Mouse (Mus musculus) heart, postnatal 0 days (tissue): ENCODE results near the gene Qk. TPM values are rescaled to one million over a fixed set of nuclear protein-coding genes. Genes with fewer than 3 reads are reported as not detected.

Experiments
- ATAC-seq: fragments of 200-750 bp; cut with Nextera tagmentation; 2 replicates; pipeline ENCODE4 v1.8.0; 2017; ENCODE audit warnings: low read depth, moderate number of reproducible peaks, moderate library complexity; ENCODE audit not compliant: insufficient read depth
- DNase-seq: peaks from one replicate; pipeline ENCODE4 v3.0.0-alpha.2; 2016; ENCODE audit warnings: low spot score
- H3K27ac ChIP-seq: fragments of 300-500 bp; sonication (generic); 2 replicates; pipeline ENCODE4 v1.5.1; 2014; ENCODE audit warnings: low read depth, mild to moderate bottlenecking
- H3K27me3 ChIP-seq: fragments of 300-500 bp; sonication (generic); 2 replicates; pipeline ENCODE4 v1.6.1; 2014; ENCODE audit warnings: low read length, mixed read lengths; ENCODE audit not compliant: control insufficient read depth, insufficient read depth
- H3K36me3 ChIP-seq: fragments of 300-500 bp; sonication (generic); replicated peaks from 2 replicates; pipeline ENCODE4 v1.6.1; 2014; ENCODE audit warnings: low read length, mixed read lengths; ENCODE audit not compliant: control insufficient read depth, insufficient read depth
- H3K4me1 ChIP-seq: fragments of 300-500 bp; sonication (generic); 2 replicates; pipeline ENCODE4 v1.6.1; 2014; ENCODE audit warnings: antibody characterized with exemption; ENCODE audit not compliant: control insufficient read depth, insufficient read depth
- H3K4me2 ChIP-seq: fragments of 300-500 bp; sonication (generic); 2 replicates; pipeline ENCODE4 v1.6.1; 2014; ENCODE audit warnings: low read depth, mild to moderate bottlenecking, low read length, moderate library complexity
- H3K4me3 ChIP-seq: fragments of 300-500 bp; sonication (generic); 2 replicates; pipeline ENCODE4 v1.5.1; 2014; ENCODE audit warnings: low read depth, low read length
- H3K9ac ChIP-seq: fragments of 300-500 bp; sonication (generic); replicated peaks from 2 replicates; pipeline ENCODE4 v1.6.1; 2014; ENCODE audit warnings: low read depth, low read length, mixed read lengths
- H3K9me3 ChIP-seq: fragments of 300-500 bp; sonication (generic); replicated peaks from 2 replicates; pipeline ENCODE4 v1.6.1; 2016; ENCODE audit warnings: low read length; ENCODE audit not compliant: control insufficient read depth
- CTCF ChIP-seq: IDR thresholded peaks from 2 replicates; pipeline ENCODE4 v1.5.1; 2016; ENCODE audit warnings: antibody characterized with exemption, control low read depth, low read depth
- EP300 ChIP-seq: IDR thresholded peaks from 2 replicates; pipeline ENCODE4 v1.6.1; 2016; ENCODE audit warnings: antibody characterized with exemption, low read depth
- WGBS: fragments of 180-500 bp; shearing (Covaris S2); extraction: QIAGEN DNeasy Blood & Tissue Kit; methylation state at CpG from one replicate; pipeline ENCODE4 v1.1.7; 2014; 5-methylcytosine and 5-hydroxymethylcytosine counted together
- polyA plus RNA-seq: library from polyadenylated mRNA; unstranded; fragments of >200 nt; fragmentation: Nextera tagmentation; extraction: Ambion mirVana; gene quantifications from 2 replicates; pipeline ENCODE4 v1.2.1, GENCODE M21; 2015
- total RNA-seq: library from RNA; depleted of rRNA; stranded (reverse); fragments of >200 nt; gene quantifications from 2 replicates; pipeline ENCODE4 v1.2.3, GENCODE M21; 2014; ENCODE audit warnings: low replicate concordance

The Qk gene
- total and polyA plus RNA-seq, 2 experiments from 2014 or later, result 54.8 to 359 TPM

DNA sequence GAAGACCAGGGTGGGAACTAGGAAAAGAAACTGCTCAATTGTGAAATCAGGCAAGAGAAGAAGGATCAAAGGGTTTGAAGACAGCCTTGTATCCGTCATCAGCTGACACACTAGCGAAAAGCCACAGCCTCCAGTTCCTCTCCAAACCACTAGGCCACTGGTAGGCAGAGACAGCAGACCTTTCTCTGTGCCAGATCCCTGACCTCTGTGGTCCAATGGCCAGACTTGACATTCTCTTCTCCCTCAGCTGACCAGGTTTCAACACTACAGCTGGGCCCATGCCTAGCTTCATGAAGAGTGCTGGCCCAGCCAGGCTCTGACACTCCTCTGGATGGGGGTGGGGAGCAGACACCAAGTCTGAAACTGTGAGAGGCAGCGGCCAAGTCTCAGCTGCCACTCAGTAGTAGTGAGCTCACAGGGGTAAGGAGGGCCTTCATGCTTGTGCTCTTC is 7.0 kb upstream of the Qk start:
- Histone ChIP-seq H3K27ac (peak overlapping the region; percentile 80), H3K4me1 (peaks cover 22% of the 10 kb centered on the region)

GRCm38 (mm10) chr17:10325921-10326320 is 6.3 kb upstream of the Qk start:
- no peak overlapping the region for H3K4me2 ChIP-seq
- no peak overlapping the region for H3K4me3 ChIP-seq
- TF ChIP-seq CTCF (no peak), EP300 (no peak)
- H3K9me3 ChIP-seq, result no peaks in the 10 kb centered on the region
- H3K9ac ChIP-seq, result no peak overlapping the region
- DNase-seq, result no peak
- H3K27ac ChIP-seq, result peak overlapping the region; percentile 80
- ATAC-seq, result no peak
- WGBS, result 85% methylated on average over 4 of the region's 4 CpGs
- H3K36me3 ChIP-seq, result peaks cover 7% of the 10 kb centered on the region; the same call in 1 of the 2 replicates
- no peaks in the 10 kb centered on the region for H3K27me3 ChIP-seq
- H3K4me1 ChIP-seq, result peaks cover 28% of the 10 kb centered on the region

More for the DNA sequence above, 7.0 kb upstream of the Qk start:
- ATAC-seq (peak; percentile 91), DNase-seq (peak; percentile 91)
- no peak overlapping the region for H3K9ac ChIP-seq
- H3K27me3 ChIP-seq, result no peaks in the 10 kb centered on the region
- 42% methylated on average over 3 of the region's 3 CpGs for WGBS
- no peak overlapping the region for H3K4me2 ChIP-seq
- peaks cover 7% of the 10 kb centered on the region; the same call in 1 of the 2 replicates for H3K36me3 ChIP-seq
- no peak overlapping the region for H3K4me3 ChIP-seq
- no peaks in the 10 kb centered on the region for H3K9me3 ChIP-seq
- peak; percentile 44 for TF ChIP-seq CTCF
- TF ChIP-seq EP300, result peak; percentile 83

DNA sequence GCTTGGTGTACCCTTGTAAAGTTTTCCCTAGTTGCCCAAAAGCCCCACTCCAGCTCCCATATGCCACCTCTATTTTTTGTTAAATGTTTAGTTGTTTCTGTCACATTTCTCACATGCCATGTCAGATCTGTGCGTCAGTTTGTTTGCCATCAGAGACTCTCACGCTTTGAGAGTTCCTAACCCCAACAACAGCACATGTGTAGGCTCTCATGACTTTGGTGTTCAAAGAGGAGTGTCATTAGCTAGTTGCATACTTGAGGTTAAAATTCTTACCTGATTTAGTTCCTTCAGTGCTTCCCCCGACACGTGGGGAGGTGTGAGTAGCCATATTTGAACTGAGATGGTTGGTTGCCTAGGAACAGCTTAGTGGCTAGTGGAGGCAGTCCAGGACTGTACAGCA is 2.1 kb upstream of the Qk start:
- TF ChIP-seq EP300 (no peak), CTCF (no peak)
- no peak overlapping the region for H3K4me3 ChIP-seq
- no peak for ATAC-seq
- peaks cover 28% of the 10 kb centered on the region for H3K4me1 ChIP-seq
- DNase-seq, result no peak
- no peaks in the 10 kb centered on the region for H3K9me3 ChIP-seq
- H3K27ac ChIP-seq, result peak overlapping the region; percentile 64; the same call in 1 of the 2 replicates
- no peaks in the 10 kb centered on the region for H3K27me3 ChIP-seq
- WGBS, result 64% methylated on average over 4 of the region's 4 CpGs
- peaks cover 7% of the 10 kb centered on the region; the same call in 1 of the 2 replicates for H3K36me3 ChIP-seq
- H3K4me2 ChIP-seq, result peak overlapping the region; percentile 51; the same call in 1 of the 2 replicates
- H3K9ac ChIP-seq, result no peak overlapping the region

DNA sequence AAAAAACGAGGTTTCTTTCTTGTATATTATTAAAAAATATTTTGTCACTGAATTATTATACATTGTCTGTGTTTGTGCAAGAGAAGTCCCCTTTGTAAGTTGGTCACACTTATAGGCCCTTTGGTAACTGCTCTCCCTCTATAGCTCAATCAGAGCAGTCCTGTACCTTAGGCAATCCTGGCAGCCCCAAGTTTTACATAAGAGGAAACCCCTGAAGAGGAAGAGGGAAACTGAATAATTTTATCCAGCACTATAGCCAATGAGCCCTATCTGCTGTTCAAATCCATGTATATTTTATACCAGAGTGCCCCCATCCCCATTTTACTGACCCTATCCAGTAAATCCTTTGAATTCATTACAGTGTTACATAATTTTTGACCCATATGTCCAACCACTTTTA is 1.4 kb upstream of the Qk start:
- Histone ChIP-seq H3K4me1 (peaks cover 23% of the 10 kb centered on the region), H3K4me2 (peak overlapping the region; percentile 51), H3K9me3 (no peaks in the 10 kb centered on the region), H3K27me3 (no peaks in the 10 kb centered on the region), H3K36me3 (peaks cover 7% of the 10 kb centered on the region; the same call in 1 of the 2 replicates), H3K4me3 (peak overlapping the region; percentile 22; the same call in 1 of the 2 replicates), H3K9ac (no peak overlapping the region), H3K27ac (peak overlapping the region; percentile 64)
- no peak for TF ChIP-seq EP300
- no peak for TF ChIP-seq CTCF
- ATAC-seq (no peak), DNase-seq (no peak)
- 26% methylated on average over 1 of the region's 1 CpGs for WGBS

DNA sequence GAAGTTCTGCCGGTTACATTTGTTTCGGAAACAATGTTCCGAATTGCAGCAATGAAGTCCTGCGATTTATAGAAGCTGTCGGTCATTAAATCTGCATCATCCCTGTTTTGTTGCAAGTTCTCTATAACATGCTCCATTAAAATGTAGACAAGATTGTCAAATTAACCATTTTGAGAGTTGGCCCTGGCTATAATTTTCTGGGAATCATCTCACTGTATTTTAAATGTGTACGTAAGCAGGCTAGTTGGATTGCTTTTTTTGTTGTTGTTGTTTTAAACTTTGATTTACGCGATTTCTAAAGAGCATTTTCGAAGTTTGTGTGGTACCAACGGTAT is 769 bp upstream of the Qk start:
- Histone ChIP-seq H3K4me2 (peak overlapping the region; percentile 76), H3K4me1 (peaks cover 21% of the 10 kb centered on the region), H3K27ac (peak overlapping the region; percentile 99), H3K9me3 (no peaks in the 10 kb centered on the region), H3K4me3 (peak overlapping the region; percentile 98), H3K27me3 (no peaks in the 10 kb centered on the region), H3K36me3 (peaks cover 7% of the 10 kb centered on the region; the same call in 1 of the 2 replicates), H3K9ac (peak overlapping the region; percentile 100)
- no peak for ATAC-seq
- 4% methylated on average over 10 of the region's 10 CpGs for WGBS
- TF ChIP-seq CTCF, result no peak
- no peak for DNase-seq

GRCm38 (mm10) chr17:10319431-10319684 is 296 bp downstream of the Qk start:
- TF ChIP-seq CTCF (no peak), EP300 (no peak)
- H3K4me1 ChIP-seq, result peaks cover 21% of the 10 kb centered on the region
- H3K9ac ChIP-seq, result peak overlapping the region; percentile 100
- ATAC-seq, result no peak
- H3K36me3 ChIP-seq, result no peaks in the 10 kb centered on the region
- H3K4me2 ChIP-seq, result peak overlapping the region; percentile 76
- peak overlapping the region; percentile 98 for H3K4me3 ChIP-seq
- DNase-seq, result no peak
- WGBS, result 0% methylated on average over 26 of the region's 46 CpGs
- H3K27me3 ChIP-seq, result no peaks in the 10 kb centered on the region
- peak overlapping the region; percentile 99 for H3K27ac ChIP-seq
- no peaks in the 10 kb centered on the region for H3K9me3 ChIP-seq
